Mouse (Mus musculus) hindbrain, postnatal 0 days (tissue): ENCODE measurements around the gene Sebox. TPM values are rescaled to one million over a fixed set of nuclear protein-coding genes. Genes with fewer than 3 reads are reported as not detected.

Source experiments
- ATAC-seq: fragments of 200-750 bp; cut with Nextera tagmentation; 2 replicates; pipeline ENCODE4 v1.8.0; 2017; ENCODE audit warnings: mild to moderate bottlenecking, moderate TSS enrichment, moderate library complexity
- DNase-seq: peaks from one replicate; pipeline ENCODE4 v3.0.0-alpha.2; 2015; ENCODE audit warnings: low spot score
- H3K27ac ChIP-seq: fragments of 300-500 bp; sonication (generic); 2 replicates; pipeline ENCODE4 v1.5.1; 2014; ENCODE audit warnings: mild to moderate bottlenecking
- H3K27me3 ChIP-seq: fragments of 300-500 bp; sonication (generic); 2 replicates; pipeline ENCODE4 v1.6.1; 2014; ENCODE audit warnings: low read length, mixed read lengths; ENCODE audit not compliant: insufficient read depth
- H3K36me3 ChIP-seq: fragments of 300-500 bp; sonication (generic); 2 replicates; pipeline ENCODE4 v1.6.1; 2014; ENCODE audit warnings: low read length, mixed read lengths; ENCODE audit not compliant: insufficient read depth
- H3K4me1 ChIP-seq: fragments of 300-500 bp; sonication (generic); 2 replicates; pipeline ENCODE4 v1.6.1; 2014; ENCODE audit warnings: antibody characterized with exemption, low read length, mixed read lengths; ENCODE audit not compliant: insufficient read depth
- H3K4me2 ChIP-seq: fragments of 300-500 bp; sonication (generic); 2 replicates; pipeline ENCODE4 v1.6.1; 2014; ENCODE audit warnings: low read depth, mild to moderate bottlenecking, low read length, moderate library complexity, mixed read lengths
- H3K4me3 ChIP-seq: fragments of 300-500 bp; sonication (generic); 2 replicates; pipeline ENCODE4 v1.5.1; 2014; ENCODE audit warnings: low read length
- H3K9ac ChIP-seq: fragments of 300-500 bp; sonication (generic); replicated peaks from 2 replicates; pipeline ENCODE4 v1.6.1; 2014; ENCODE audit warnings: mild to moderate bottlenecking, low read length, moderate library complexity, mixed read lengths
- H3K9me3 ChIP-seq: fragments of 300-500 bp; sonication (generic); 2 replicates; pipeline ENCODE4 v1.6.1; 2016; ENCODE audit warnings: low read length, mixed read lengths
- CTCF ChIP-seq: IDR thresholded peaks from 2 replicates; pipeline ENCODE4 v1.5.1; 2016; ENCODE audit warnings: antibody characterized with exemption, control low read depth, low read depth
- WGBS: fragments of 180-500 bp; shearing (Covaris S2); extraction: QIAGEN DNeasy Blood & Tissue Kit; methylation state at CpG from one replicate; pipeline ENCODE4 v1.1.7; 2014; 5-methylcytosine and 5-hydroxymethylcytosine counted together
- polyA plus RNA-seq: library from polyadenylated mRNA; unstranded; fragments of >200 nt; fragmentation: Nextera tagmentation; extraction: Ambion mirVana; gene quantifications from 2 replicates; pipeline ENCODE4 v1.2.1, GENCODE M21; 2015
- total RNA-seq: library from RNA; depleted of rRNA; stranded (reverse); fragments of >200 nt; gene quantifications from 2 replicates; pipeline ENCODE4 v1.2.3, GENCODE M21; 2014; rRNA removed

The Sebox gene
- total RNA-seq, result 0.58 and 0.78 TPM in 2 replicates
- 0.15 and 0.26 TPM in 2 replicates for polyA plus RNA-seq

DNA sequence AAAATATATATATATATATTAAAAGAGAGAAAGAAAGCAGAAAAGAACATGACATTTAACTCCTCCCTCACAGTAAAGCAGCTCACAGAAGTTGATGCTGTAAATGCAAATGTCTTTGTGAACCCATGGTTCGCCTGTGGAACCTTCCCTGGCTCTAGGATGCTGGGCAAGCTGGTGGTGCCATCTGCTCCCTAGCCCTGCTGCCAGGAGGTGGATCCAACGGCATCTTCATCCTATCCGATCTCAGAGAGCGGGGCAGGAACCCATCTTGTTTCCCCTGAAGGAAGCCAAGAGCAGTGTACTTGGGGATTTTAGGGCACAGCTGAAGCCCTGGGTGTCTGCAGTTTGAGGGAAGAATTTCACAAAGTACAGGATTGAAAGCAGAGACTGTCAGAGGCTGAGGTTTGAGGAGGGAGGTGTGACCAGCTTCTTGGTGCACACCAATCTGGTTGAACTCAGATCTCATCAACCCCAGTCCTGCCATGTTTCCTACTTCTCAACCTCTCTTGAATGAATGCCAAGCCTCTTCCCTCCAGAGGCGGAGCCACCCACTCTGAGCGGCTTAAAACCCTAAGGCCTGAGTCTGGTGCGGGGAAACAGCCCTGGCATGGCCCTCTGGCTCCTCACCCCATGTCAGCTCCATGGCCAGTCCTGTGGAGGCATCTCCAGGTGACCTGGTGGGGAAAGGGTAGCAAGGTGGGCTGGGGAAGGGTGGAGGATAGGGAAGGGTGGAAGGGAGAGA lies at the start of gene Sebox:
Sebox (plus strand) TSS at position 539 of the 742 bp plus-strand sequence.
- 52% methylated on average over 7 of the region's 7 CpGs for WGBS
- DNase-seq (no peak), ATAC-seq (no peak)
- no peaks in the 10 kb centered on the region for H3K27me3 ChIP-seq
- peaks cover 15% of the 10 kb centered on the region; the same call in 1 of the 2 replicates for H3K36me3 ChIP-seq
- H3K9me3 ChIP-seq, result no peaks in the 10 kb centered on the region
- H3K4me2 ChIP-seq, result no peak within 1 kb of the TSS
- no peak within 1 kb of the TSS for H3K27ac ChIP-seq
- no peak within 1 kb of the TSS for H3K9ac ChIP-seq
- H3K4me3 ChIP-seq, result no peak within 1 kb of the TSS
- no peak for TF ChIP-seq CTCF
- H3K4me1 ChIP-seq, result no peaks in the 10 kb centered on the region

DNA sequence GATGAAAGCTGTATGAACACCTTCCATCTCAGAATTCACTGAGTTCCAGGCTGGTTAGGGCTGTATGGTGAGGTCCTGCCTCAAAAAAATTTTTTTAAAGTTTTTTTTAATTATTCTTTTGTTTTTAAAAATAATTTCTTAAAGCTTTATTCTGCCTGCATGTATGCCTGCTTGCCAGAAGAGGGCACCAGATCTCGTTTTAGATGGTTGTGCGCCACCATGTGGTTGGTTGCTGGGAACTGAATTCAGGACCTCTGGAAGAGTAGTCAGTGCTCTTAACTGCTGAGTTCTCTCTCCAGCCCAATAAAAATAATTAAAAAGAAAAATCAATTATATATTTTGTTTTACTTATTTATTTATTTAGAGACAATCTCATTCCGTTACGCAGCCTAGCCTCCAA lies 49.6 kb upstream of the Sebox start:
- H3K4me1 ChIP-seq, result no peaks in the 10 kb centered on the region
- H3K9me3 ChIP-seq, result no peaks in the 10 kb centered on the region
- H3K27ac ChIP-seq, result no peak overlapping the region
- no peak overlapping the region for H3K4me2 ChIP-seq
- WGBS, result 11% methylated on average over 4 of the region's 4 CpGs
- H3K27me3 ChIP-seq, result no peaks in the 10 kb centered on the region
- no peak overlapping the region for H3K4me3 ChIP-seq
- no peak for ATAC-seq
- peak; percentile 90 for TF ChIP-seq CTCF
- no peaks in the 10 kb centered on the region for H3K36me3 ChIP-seq
- H3K9ac ChIP-seq, result no peak overlapping the region
- peak; percentile 88 for DNase-seq

DNA sequence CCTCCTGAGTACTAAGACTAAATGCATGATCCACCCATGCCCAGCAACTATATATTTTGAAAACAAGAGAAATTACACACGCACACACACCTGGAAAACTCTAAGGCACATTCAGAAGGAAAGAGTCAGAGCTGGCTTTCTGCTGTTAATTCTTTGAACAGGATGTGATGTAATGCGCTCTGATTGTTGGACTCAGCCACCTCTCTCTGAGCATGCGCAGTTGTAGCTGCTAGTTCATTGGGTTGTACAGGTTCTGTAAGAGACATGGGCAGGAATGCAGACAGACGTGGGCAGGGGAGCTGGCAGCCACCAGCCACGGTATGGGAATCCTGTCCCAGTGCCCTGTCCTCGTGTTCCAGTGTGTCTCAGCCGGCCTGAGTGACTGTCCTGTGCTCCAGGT lies 49.0 kb upstream of the Sebox start:
- H3K36me3 ChIP-seq, result no peaks in the 10 kb centered on the region
- 71% methylated on average over 7 of the region's 7 CpGs for WGBS
- H3K27ac ChIP-seq, result no peak overlapping the region
- no peaks in the 10 kb centered on the region for H3K27me3 ChIP-seq
- no peaks in the 10 kb centered on the region for H3K4me1 ChIP-seq
- no peak for TF ChIP-seq CTCF
- DNase-seq, result no peak
- H3K9me3 ChIP-seq, result no peaks in the 10 kb centered on the region
- H3K4me3 ChIP-seq, result no peak overlapping the region
- ATAC-seq, result no peak
- no peak overlapping the region for H3K9ac ChIP-seq
- H3K4me2 ChIP-seq, result no peak overlapping the region

DNA sequence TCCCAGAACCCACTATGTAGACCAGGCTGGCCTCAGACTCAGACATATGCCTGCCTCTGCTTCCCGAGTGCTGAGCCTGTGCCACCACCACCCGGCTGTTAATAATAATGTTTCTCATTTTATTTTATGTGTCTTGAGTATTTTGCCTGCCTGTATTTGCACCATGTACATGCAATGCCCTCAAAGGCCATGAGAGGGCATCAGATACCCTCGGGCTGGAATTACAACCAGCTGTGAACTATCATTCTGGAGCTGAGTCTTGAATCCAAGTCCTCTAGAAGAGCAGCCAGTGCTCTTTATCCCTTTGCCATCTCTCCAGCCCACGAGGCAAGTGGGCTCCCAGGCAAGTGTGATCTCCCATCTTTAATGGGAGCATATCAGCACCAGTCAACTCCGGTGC lies 47.9 kb upstream of the Sebox start:
- Histone ChIP-seq H3K9me3 (no peaks in the 10 kb centered on the region), H3K4me1 (no peaks in the 10 kb centered on the region), H3K36me3 (no peaks in the 10 kb centered on the region), H3K9ac (no peak overlapping the region), H3K4me3 (no peak overlapping the region), H3K27ac (no peak overlapping the region), H3K4me2 (no peak overlapping the region), H3K27me3 (no peaks in the 10 kb centered on the region)
- no peak for ATAC-seq
- TF ChIP-seq CTCF, result peak; percentile 52
- peak; percentile 32 for DNase-seq
- 47% methylated on average over 5 of the region's 5 CpGs for WGBS

DNA sequence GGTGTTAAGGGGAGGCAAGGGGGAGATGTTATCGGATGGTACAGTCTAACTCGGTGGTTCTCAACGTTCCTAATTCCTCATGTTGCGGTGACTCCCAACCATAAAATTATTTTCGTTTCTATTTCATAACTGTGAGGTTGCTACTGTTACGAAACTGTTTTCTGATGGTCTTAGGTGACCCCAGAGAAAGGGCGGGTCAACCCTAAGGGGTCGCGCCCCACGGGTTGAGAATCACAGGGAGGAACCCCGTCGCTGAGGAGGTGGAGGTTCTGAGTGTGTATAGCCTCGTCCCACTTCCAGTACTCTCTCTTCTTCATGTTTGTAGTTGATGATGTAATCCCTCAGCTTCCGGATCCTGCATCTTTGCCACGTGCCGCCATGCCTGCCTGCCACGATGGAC lies 44.5 kb upstream of the Sebox start:
- H3K4me1 ChIP-seq, result no peaks in the 10 kb centered on the region
- no peak for TF ChIP-seq CTCF
- no peaks in the 10 kb centered on the region for H3K36me3 ChIP-seq
- DNase-seq (no peak), ATAC-seq (no peak)
- H3K27ac ChIP-seq, result no peak overlapping the region
- no peak overlapping the region for H3K9ac ChIP-seq
- no peak overlapping the region for H3K4me3 ChIP-seq
- H3K27me3 ChIP-seq, result no peaks in the 10 kb centered on the region
- no peak overlapping the region for H3K4me2 ChIP-seq
- WGBS, result 85% methylated on average over 17 of the region's 17 CpGs
- H3K9me3 ChIP-seq, result no peaks in the 10 kb centered on the region

DNA sequence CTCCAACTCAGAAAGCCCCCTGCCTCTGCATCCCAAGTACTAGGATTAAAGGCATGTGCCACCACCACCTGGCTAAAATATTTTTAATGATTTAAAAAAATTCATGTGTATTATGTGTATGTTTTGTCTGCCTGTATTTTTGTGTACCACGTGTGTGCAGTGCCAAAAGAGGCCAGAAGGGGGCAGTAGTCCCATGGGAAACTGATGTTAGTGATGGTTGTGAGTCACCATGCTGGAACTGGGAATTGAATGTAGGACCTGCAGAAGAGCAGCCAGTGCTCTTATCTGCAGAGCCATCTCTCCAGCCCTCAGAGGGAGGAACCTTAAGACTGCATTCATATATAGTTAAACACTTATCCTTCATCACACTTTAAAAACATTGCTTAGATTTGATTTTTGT lies 41.4 kb upstream of the Sebox start:
- no peaks in the 10 kb centered on the region for H3K27me3 ChIP-seq
- H3K36me3 ChIP-seq, result no peaks in the 10 kb centered on the region
- H3K4me3 ChIP-seq, result no peak overlapping the region
- no peaks in the 10 kb centered on the region for H3K9me3 ChIP-seq
- WGBS, result 72% methylated on average over 1 of the region's 1 CpGs
- no peak for DNase-seq
- H3K27ac ChIP-seq, result no peak overlapping the region
- ATAC-seq, result no peak
- H3K9ac ChIP-seq, result no peak overlapping the region
- no peak overlapping the region for H3K4me2 ChIP-seq
- TF ChIP-seq CTCF, result peak; percentile 47
- peaks cover 11% of the 10 kb centered on the region for H3K4me1 ChIP-seq

DNA sequence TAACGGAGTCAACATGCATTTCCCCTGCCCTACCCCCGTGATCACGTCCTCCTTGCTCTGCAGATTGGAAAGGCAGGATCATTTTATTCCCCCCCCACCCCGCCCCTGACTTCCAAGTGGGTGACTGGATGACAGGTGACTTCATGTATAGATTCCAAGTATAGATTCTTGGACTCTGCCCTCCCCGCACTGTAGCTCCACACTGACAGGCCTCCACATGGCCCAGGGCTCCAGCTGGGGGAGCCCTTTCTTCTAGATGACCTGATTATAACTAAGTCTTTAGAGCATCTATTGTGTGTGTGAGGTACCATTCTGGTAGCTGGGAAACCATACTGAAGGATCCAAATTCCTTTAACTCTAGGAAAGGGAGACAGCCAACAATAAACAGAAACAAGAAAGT lies 40.6 kb upstream of the Sebox start:
- no peak overlapping the region for H3K4me2 ChIP-seq
- DNase-seq, result no peak
- no peak overlapping the region for H3K9ac ChIP-seq
- no peaks in the 10 kb centered on the region for H3K9me3 ChIP-seq
- no peak for TF ChIP-seq CTCF
- H3K27me3 ChIP-seq, result no peaks in the 10 kb centered on the region
- H3K36me3 ChIP-seq, result no peaks in the 10 kb centered on the region
- H3K4me1 ChIP-seq, result peaks cover 11% of the 10 kb centered on the region
- no peak overlapping the region for H3K4me3 ChIP-seq
- no peak overlapping the region for H3K27ac ChIP-seq
- no peak for ATAC-seq
- WGBS, result 77% methylated on average over 5 of the region's 5 CpGs
